ENCODE assay signal across 8 mouse cellular contexts in the genomic region with DNA sequence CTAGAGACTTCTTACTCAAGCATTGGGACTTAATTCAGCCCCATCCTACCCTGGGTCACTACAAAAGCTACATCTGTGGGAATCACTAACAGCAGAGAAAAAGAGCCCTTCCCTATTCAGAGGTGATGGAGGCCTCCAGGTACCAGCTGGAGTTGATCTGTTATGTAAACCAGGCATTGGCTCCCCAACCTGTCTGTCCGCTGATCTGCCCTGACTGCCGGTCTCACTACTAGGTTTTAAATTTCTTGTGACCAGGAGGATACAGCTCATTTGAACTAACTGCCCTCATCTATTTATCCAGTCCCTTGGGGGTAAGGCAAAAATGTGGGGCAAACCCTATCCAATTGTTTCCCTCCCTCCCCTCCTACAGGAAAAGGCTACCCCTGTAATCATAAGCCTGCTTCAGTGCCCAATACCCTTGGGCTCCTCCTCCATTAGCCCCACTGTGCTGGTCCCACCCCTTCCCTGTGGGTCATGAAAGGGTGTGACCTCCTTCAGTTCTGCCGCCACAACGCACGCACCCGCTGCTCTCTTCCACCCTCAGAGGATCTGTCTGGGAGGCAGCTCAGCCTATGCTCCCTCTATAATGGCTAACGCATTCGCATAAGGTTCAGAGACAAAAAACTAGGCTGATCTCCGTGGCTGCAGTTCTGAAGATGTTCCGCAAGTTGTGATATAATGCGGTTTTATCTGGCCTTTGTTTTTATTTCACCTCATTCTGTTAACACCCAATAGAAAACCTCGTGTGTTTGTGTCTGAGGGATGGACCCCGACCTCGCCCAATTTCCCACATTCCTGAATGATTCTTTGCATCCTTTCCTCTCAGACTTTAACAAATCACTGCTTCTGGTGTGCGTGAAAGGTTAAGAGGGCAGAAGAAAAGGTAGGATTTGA. TPM values are rescaled to one million over a fixed set of nuclear protein-coding genes. Genes with fewer than 3 reads are reported as not detected.
DNase-seq lines count a peak whose midpoint lies in the region; ATAC-seq and TF ChIP-seq lines count a peak whose summit lies in the region.

No protein-coding gene starts in this region.

- H3K9ac ChIP-seq in kidney, embryonic 14.5 days (ENCODE audit: low read depth, low read length) = peak overlapping the region; percentile 91
- H3K9ac ChIP-seq in liver, embryonic 11.5 days (ENCODE audit: low read depth, low read length) = peak overlapping the region; percentile 56; the same call in 1 of the 2 replicates
- peak overlapping the region; percentile 98 for H3K9ac ChIP-seq in midbrain, postnatal 0 days (replicated peaks; ENCODE audit: low read length, poor library complexity, severe bottlenecking)
- H3K9ac ChIP-seq in stomach, postnatal 0 days (ENCODE audit: low read length) = peak overlapping the region; percentile 38; the same call in 1 of the 2 replicates

- TF ChIP-seq POLR2A in bone marrow, adult 2 months (IDR thresholded peaks at IDR 0.05; ENCODE audit: borderline replicate concordance, control insufficient read depth, low read depth, low read length) = peak; percentile 92
- peak; percentile 95 for TF ChIP-seq POLR2A in embryonic fibroblast, embryonic 13.5 days (IDR thresholded peaks at IDR 0.05; ENCODE audit: low read depth, low read length)

- H3K27ac ChIP-seq in kidney, embryonic 14.5 days (ENCODE audit: low read depth, low read length) = peak overlapping the region; percentile 30; the same call in 1 of the 2 replicates
- H3K27ac ChIP-seq in bone marrow, adult 2 months (ENCODE audit: control insufficient read depth, insufficient read depth, low read depth, low read length, poor library complexity) = peak overlapping the region; percentile 56; the same call in 1 of the 2 replicates
- H3K27ac ChIP-seq in embryonic fibroblast, embryonic 13.5 days (ENCODE audit: insufficient read depth, low read length) = peak overlapping the region; percentile 45
- H3K27ac ChIP-seq in liver, embryonic 11.5 days (ENCODE audit: low read depth, low read length) = no peak overlapping the region
- peak overlapping the region; percentile 87 for H3K27ac ChIP-seq in midbrain, postnatal 0 days (ENCODE audit: low read depth, low read length)
- H3K27ac ChIP-seq in stomach, postnatal 0 days (replicated peaks) = 0 out of 2 replicates have a peak overlapping the region, but pooled peaks have one; percentile 24

- no peaks in the 10 kb centered on the region for H3K27me3 ChIP-seq in kidney, embryonic 14.5 days (ENCODE audit: control insufficient read depth, insufficient read depth, low read length)
- H3K27me3 ChIP-seq in liver, embryonic 11.5 days (replicated peaks; ENCODE audit: control insufficient read depth, insufficient read depth, low read length) = no peaks in the 10 kb centered on the region
- H3K27me3 ChIP-seq in midbrain, postnatal 0 days (ENCODE audit: insufficient read depth, low read length) = no peaks in the 10 kb centered on the region
- no peaks in the 10 kb centered on the region for H3K27me3 ChIP-seq in stomach, postnatal 0 days (ENCODE audit: control insufficient read depth, insufficient read depth, low read length)

- intact Hi-C loops in heart, postnatal 36 days (cut with DNase I) = loop anchor here (5.0 kb wide), 1 partner anchor 116 kb away; no protein-coding TSS in a partner anchor

- TF ChIP-seq EP300 in stomach, postnatal 0 days (optimal IDR thresholded peaks at IDR 0.05) = no peak

- no peaks in the 10 kb centered on the region for H3K36me3 ChIP-seq in kidney, embryonic 14.5 days (ENCODE audit: control insufficient read depth, insufficient read depth, low read length)
- H3K36me3 ChIP-seq in liver, embryonic 11.5 days (ENCODE audit: control insufficient read depth, insufficient read depth, low read length) = no peaks in the 10 kb centered on the region
- H3K36me3 ChIP-seq in midbrain, postnatal 0 days (ENCODE audit: insufficient read depth, low read length) = no peaks in the 10 kb centered on the region
- no peaks in the 10 kb centered on the region for H3K36me3 ChIP-seq in stomach, postnatal 0 days (ENCODE audit: control insufficient read depth, insufficient read depth, low read length)

- H3K4me2 ChIP-seq in kidney, embryonic 14.5 days (replicated peaks; ENCODE audit: low read depth, low read length) = peak overlapping the region; percentile 80
- peak overlapping the region; percentile 90 for H3K4me2 ChIP-seq in liver, embryonic 11.5 days
- peak overlapping the region; percentile 87 for H3K4me2 ChIP-seq in midbrain, postnatal 0 days (ENCODE audit: low read depth, low read length, poor library complexity, severe bottlenecking)
- H3K4me2 ChIP-seq in stomach, postnatal 0 days (replicated peaks; ENCODE audit: low read depth) = peak overlapping the region; percentile 83

- ATAC-seq in kidney, embryonic 14.5 days (ENCODE audit: low FRiP score, low TSS enrichment) = peak; percentile 44; the same call in 1 of the 2 replicates
- peak; percentile 46; the same call in 1 of the 2 replicates for ATAC-seq in liver, embryonic 11.5 days (replicated peaks; ENCODE audit: low FRiP score)
- ATAC-seq in midbrain, postnatal 0 days (ENCODE audit: low FRiP score) = peak; percentile 55
- 0 out of 2 replicates have a peak, but pooled peaks have one; percentile 31 for ATAC-seq in stomach, postnatal 0 days (ENCODE audit: low FRiP score, low TSS enrichment)

- no peaks in the 10 kb centered on the region for H3K9me3 ChIP-seq in kidney, embryonic 14.5 days (ENCODE audit: control insufficient read depth, low read length)
- H3K9me3 ChIP-seq in liver, embryonic 11.5 days (ENCODE audit: control insufficient read depth, low read length) = no peaks in the 10 kb centered on the region
- no peaks in the 10 kb centered on the region for H3K9me3 ChIP-seq in midbrain, postnatal 0 days (ENCODE audit: low read length)
- no peaks in the 10 kb centered on the region for H3K9me3 ChIP-seq in stomach, postnatal 0 days (ENCODE audit: control insufficient read depth, low read length)

- H3K4me1 ChIP-seq in kidney, embryonic 14.5 days (ENCODE audit: control insufficient read depth, insufficient read depth, low read length) = peaks cover 19% of the 10 kb centered on the region; the same call in 1 of the 2 replicates
- H3K4me1 ChIP-seq in bone marrow, adult 2 months (ENCODE audit: control insufficient read depth, insufficient read depth, low read length) = peaks cover 3% of the 10 kb centered on the region; the same call in 1 of the 2 replicates
- no peaks in the 10 kb centered on the region; the same call in 1 of the 2 replicates for H3K4me1 ChIP-seq in embryonic fibroblast, embryonic 13.5 days (ENCODE audit: control insufficient read depth, insufficient read depth, low read length)
- H3K4me1 ChIP-seq in liver, embryonic 11.5 days (replicated peaks; ENCODE audit: control insufficient read depth, insufficient read depth, low read length) = peaks cover 13% of the 10 kb centered on the region
- peaks cover 9% of the 10 kb centered on the region; the same call in 1 of the 2 replicates for H3K4me1 ChIP-seq in midbrain, postnatal 0 days (ENCODE audit: insufficient read depth, low read length)
- no peaks in the 10 kb centered on the region; the same call in 1 of the 2 replicates for H3K4me1 ChIP-seq in stomach, postnatal 0 days (replicated peaks; ENCODE audit: control insufficient read depth, insufficient read depth)

- 2% methylated on average over 15 of the region's 15 CpGs for WGBS in kidney, embryonic 14.5 days
- 17% methylated on average over 15 of the region's 15 CpGs for WGBS in bone marrow, adult 2 months
- WGBS in liver, embryonic 11.5 days = 9% methylated on average over 15 of the region's 15 CpGs
- WGBS in midbrain, postnatal 0 days = 4% methylated on average over 15 of the region's 15 CpGs
- WGBS in stomach, postnatal 0 days = 10% methylated on average over 15 of the region's 15 CpGs

- no peak for TF ChIP-seq CTCF in bone marrow, adult 2 months (IDR thresholded peaks at IDR 0.05; ENCODE audit: control insufficient read depth, insufficient read depth, low read length)
- TF ChIP-seq CTCF in embryonic fibroblast, embryonic 13.5 days (IDR thresholded peaks at IDR 0.05; ENCODE audit: borderline replicate concordance, insufficient read depth, low read length) = no peak
- TF ChIP-seq CTCF in midbrain, postnatal 0 days (IDR thresholded peaks at IDR 0.05) = 0 out of 2 replicates have a peak, but pooled peaks have one; percentile 15
- no peak for TF ChIP-seq CTCF in stomach, postnatal 0 days (IDR thresholded peaks at IDR 0.05; ENCODE audit: low read depth)

- no peak for DNase-seq in kidney, adult 18-20 months
- DNase-seq in heart, postnatal 36 days = peak; percentile 40 to 51
- DNase-seq in liver, embryonic 11.5 days (ENCODE audit: low spot score) = peak; percentile 60
- peak; percentile 65 for DNase-seq in midbrain, postnatal 0 days (ENCODE audit: low spot score)
- peak; percentile 53 for DNase-seq in stomach, postnatal 0 days (ENCODE audit: low spot score)

- peak overlapping the region; percentile 81 for H3K4me3 ChIP-seq in kidney, embryonic 14.5 days (ENCODE audit: low read length)
- H3K4me3 ChIP-seq in bone marrow, adult 2 months (replicated peaks; ENCODE audit: control insufficient read depth, low read depth, low read length) = peak overlapping the region; percentile 60
- peak overlapping the region; percentile 71 for H3K4me3 ChIP-seq in embryonic fibroblast, embryonic 13.5 days (ENCODE audit: insufficient read depth, low read length)
- peak overlapping the region; percentile 69 for H3K4me3 ChIP-seq in liver, embryonic 11.5 days (ENCODE audit: low read depth, low read length)
- peak overlapping the region; percentile 77 for H3K4me3 ChIP-seq in midbrain, postnatal 0 days (ENCODE audit: low read depth, low read length)
- H3K4me3 ChIP-seq in stomach, postnatal 0 days (ENCODE audit: low read depth, low read length) = peak overlapping the region; percentile 86

RNA-seq across cellular contexts. Expression of a gene that starts 2.1 kb away (rescaled TPM):
- 2,275 and 2,927 TPM in 2 replicates for polyA plus RNA-seq in kidney, embryonic 14.5 days (2014; fragmentation: Nextera tagmentation; extraction: Ambion mirVana)
- 247 and 517 TPM in 2 replicates for polyA plus RNA-seq in bone marrow, adult 2 months (2011; ENCODE audit: insufficient read depth, insufficient read length, low replicate concordance, missing spikeins)
- 1,555 and 1,872 TPM in 2 replicates for polyA plus RNA-seq in embryonic fibroblast, embryonic 13.5 days (2011; ENCODE audit: insufficient read length, low read depth, missing spikeins)
- 100 to 1,000 TPM; 112 to 120 TPM for total RNA-seq in heart, postnatal 36 days (2021)
- 984 and 1,116 TPM in 2 replicates for polyA plus RNA-seq in liver, embryonic 11.5 days (2014; fragmentation: Nextera tagmentation; extraction: Ambion mirVana)
- total RNA-seq in midbrain, postnatal 0 days (2014; rRNA removed) = 504 and 572 TPM in 2 replicates
- polyA plus RNA-seq in midbrain, postnatal 0 days (2015; fragmentation: Nextera tagmentation; extraction: Ambion mirVana) = 6,498 and 6,879 TPM in 2 replicates
- 1,323 and 1,685 TPM in 2 replicates for polyA plus RNA-seq in stomach, postnatal 0 days (2015; fragmentation: Nextera tagmentation; extraction: Ambion mirVana)

RNA-seq across cellular contexts. Expression of a gene that starts 56.7 kb away (rescaled TPM):
- 35.9 and 47.9 TPM in 2 replicates for polyA plus RNA-seq in kidney, embryonic 14.5 days (2014; fragmentation: Nextera tagmentation; extraction: Ambion mirVana)
- polyA plus RNA-seq in bone marrow, adult 2 months (2011; ENCODE audit: insufficient read depth, insufficient read length, low replicate concordance, missing spikeins) = 35.9 and 51.4 TPM in 2 replicates
- 132 and 150 TPM in 2 replicates for polyA plus RNA-seq in embryonic fibroblast, embryonic 13.5 days (2011; ENCODE audit: insufficient read length, low read depth, missing spikeins)
- 100 to 1,000 TPM; 104 to 110 TPM for total RNA-seq in heart, postnatal 36 days (2021)
- polyA plus RNA-seq in liver, embryonic 11.5 days (2014; fragmentation: Nextera tagmentation; extraction: Ambion mirVana) = 40.6 and 46.8 TPM in 2 replicates
- total RNA-seq in midbrain, postnatal 0 days (2014; rRNA removed) = 70.9 and 74.2 TPM in 2 replicates
- polyA plus RNA-seq in midbrain, postnatal 0 days (2015; fragmentation: Nextera tagmentation; extraction: Ambion mirVana) = 45.5 and 52.8 TPM in 2 replicates
- polyA plus RNA-seq in stomach, postnatal 0 days (2015; fragmentation: Nextera tagmentation; extraction: Ambion mirVana) = 48.9 and 49.5 TPM in 2 replicates

Comparison
In these comparisons a context has a peak if more than half of its experiments do, and no peak if none do; other contexts are left out.
1. H3K9ac ChIP-seq: peak in every context shown above with its lines; median percentile 98 in midbrain, postnatal 0 days; 91 in kidney, embryonic 14.5 days; 56 in liver, embryonic 11.5 days; 38 in stomach, postnatal 0 days.